Mouse (Mus musculus) heart, embryonic 13.5 days (tissue): ENCODE results near the gene Unkl. TPM values are rescaled to one million over a fixed set of nuclear protein-coding genes. Genes with fewer than 3 reads are reported as not detected.

Experiments used
- ATAC-seq: fragments of 200-750 bp; cut with Nextera tagmentation; 2 replicates; pipeline ENCODE4 v1.8.0; 2017; ENCODE audit warnings: moderate TSS enrichment; ENCODE audit not compliant: insufficient number of reproducible peaks, low FRiP score, low TSS enrichment; ENCODE audit errors: extremely low read depth
- H3K27ac ChIP-seq: fragments of 300-500 bp; sonication (generic); replicated peaks from 2 replicates; pipeline ENCODE4 v1.5.1; 2015; ENCODE audit warnings: moderate library complexity, mild to moderate bottlenecking, inconsistent platforms
- H3K27me3 ChIP-seq: fragments of 300-500 bp; sonication (generic); replicated peaks from 2 replicates; pipeline ENCODE4 v1.6.1; 2015; ENCODE audit warnings: mild to moderate bottlenecking, inconsistent platforms
- H3K36me3 ChIP-seq: fragments of 300-500 bp; sonication (generic); 2 replicates; pipeline ENCODE4 v1.6.1; 2015; ENCODE audit warnings: mild to moderate bottlenecking, inconsistent platforms
- H3K4me1 ChIP-seq: fragments of 300-500 bp; sonication (generic); 2 replicates; pipeline ENCODE4 v1.6.1; 2015; ENCODE audit warnings: inconsistent platforms
- H3K4me2 ChIP-seq: fragments of 300-500 bp; sonication (generic); 2 replicates; pipeline ENCODE4 v1.6.1; 2015; ENCODE audit warnings: inconsistent platforms, mild to moderate bottlenecking, moderate library complexity
- H3K4me3 ChIP-seq: fragments of 300-500 bp; sonication (generic); 2 replicates; pipeline ENCODE4 v1.5.1; 2015; ENCODE audit warnings: moderate library complexity, mild to moderate bottlenecking, inconsistent platforms
- H3K9ac ChIP-seq: fragments of 300-500 bp; sonication (generic); 2 replicates; pipeline ENCODE4 v1.6.1; 2015; ENCODE audit warnings: inconsistent platforms, mild to moderate bottlenecking, moderate library complexity
- H3K9me3 ChIP-seq: fragments of 300-500 bp; sonication (generic); 2 replicates; pipeline ENCODE4 v1.6.1; 2016; ENCODE audit warnings: inconsistent platforms
- WGBS: fragments of 180-500 bp; shearing (Covaris S2); methylation state at CpG from one replicate; pipeline ENCODE4 v1.1.7; 2015; ENCODE audit warnings: mixed read lengths; 5-methylcytosine and 5-hydroxymethylcytosine counted together
- polyA plus RNA-seq: library from polyadenylated mRNA; unstranded; fragments of >200 nt; fragmentation: Nextera tagmentation; extraction: Ambion mirVana; gene quantifications from 2 replicates; pipeline ENCODE4 v1.2.1, GENCODE M21; 2015

Unkl gene
- polyA plus RNA-seq, result 4.3 and 4.5 TPM in 2 replicates

DNA sequence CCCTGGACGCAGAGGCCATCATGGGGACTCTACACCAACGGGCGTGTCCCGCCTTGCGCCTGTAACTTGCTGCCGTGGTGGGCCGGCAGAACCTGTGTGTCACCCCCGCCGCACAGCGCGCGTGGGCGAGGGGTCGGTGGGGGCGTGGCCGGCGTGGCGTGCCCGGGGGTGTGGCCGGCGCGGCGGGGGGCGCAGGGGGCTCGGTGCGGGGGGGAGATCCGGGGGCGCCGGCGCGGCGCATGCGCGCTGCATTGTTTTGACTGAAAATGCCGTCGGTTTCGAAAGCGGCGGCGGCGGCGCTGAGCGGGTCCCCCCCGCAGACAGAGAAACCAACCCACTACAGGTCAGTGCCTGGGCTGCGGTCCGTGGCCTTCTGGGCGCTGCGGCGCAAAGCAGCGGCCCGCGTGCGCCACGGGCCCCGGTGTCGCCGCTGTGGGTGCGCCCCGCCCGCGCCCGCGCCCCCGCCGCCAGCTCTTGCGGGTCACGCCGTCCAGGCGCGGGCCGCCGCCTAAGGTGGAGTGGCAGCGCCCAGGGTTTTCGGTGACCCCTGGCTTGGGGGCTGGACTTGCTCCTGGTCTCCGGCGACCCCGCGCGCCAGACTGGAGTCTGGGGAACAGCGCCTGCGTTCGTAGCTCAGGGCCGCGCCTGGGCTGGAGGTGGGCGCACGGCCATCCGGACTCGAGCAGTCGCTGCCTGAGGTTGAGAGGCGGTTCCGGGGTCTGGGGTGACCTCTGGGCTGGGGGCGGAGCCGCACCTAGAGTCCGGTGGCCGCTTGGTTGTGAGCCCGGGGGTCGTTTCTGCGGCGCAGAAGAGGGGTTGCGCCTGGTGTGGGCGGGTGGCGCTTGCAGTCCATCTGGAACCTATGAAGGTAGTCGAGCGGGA lies at the start of gene Unkl:
Gene Unkl, plus strand, starts transcription at position 248 of the 882 bp plus-strand sequence.
- Histone ChIP-seq H3K4me2 (peak within 1 kb of the TSS; percentile 77), H3K4me1 (peaks cover 42% of the 10 kb centered on the region), H3K9ac (peak within 1 kb of the TSS; percentile 98), H3K27ac (peak within 1 kb of the TSS; percentile 80), H3K4me3 (peak within 1 kb of the TSS; percentile 97), H3K9me3 (no peaks in the 10 kb centered on the region), H3K27me3 (no peaks in the 10 kb centered on the region), H3K36me3 (peaks cover 29% of the 10 kb centered on the region)
- peak; percentile 57; the same call in 1 of the 2 replicates for ATAC-seq
- WGBS, result 1% methylated on average over 82 of the region's 104 CpGs

GRCm38 (mm10) chr17:25138803-25139202 lies 49.4 kb upstream of the Unkl start:
- Histone ChIP-seq H3K4me1 (peaks cover 10% of the 10 kb centered on the region), H3K9ac (no peak overlapping the region), H3K27me3 (no peaks in the 10 kb centered on the region), H3K4me3 (no peak overlapping the region), H3K27ac (no peak overlapping the region), H3K36me3 (no peaks in the 10 kb centered on the region; the same call in 1 of the 2 replicates), H3K9me3 (no peaks in the 10 kb centered on the region), H3K4me2 (no peak overlapping the region)
- ATAC-seq, result no peak
- 96% methylated on average over 1 of the region's 1 CpGs for WGBS

GRCm38 (mm10) chr17:25139960-25140359 lies 48.2 kb upstream of the Unkl start:
- peaks cover 7% of the 10 kb centered on the region; the same call in 1 of the 2 replicates for H3K36me3 ChIP-seq
- no peak for ATAC-seq
- H3K9ac ChIP-seq, result no peak overlapping the region
- H3K4me3 ChIP-seq, result no peak overlapping the region
- 0 out of 2 replicates have a peak, but pooled peaks cover 7% of the 10 kb centered on the region for H3K4me1 ChIP-seq
- no peak overlapping the region for H3K4me2 ChIP-seq
- 74% methylated on average over 4 of the region's 4 CpGs for WGBS
- no peaks in the 10 kb centered on the region for H3K9me3 ChIP-seq
- no peaks in the 10 kb centered on the region for H3K27me3 ChIP-seq
- no peak overlapping the region for H3K27ac ChIP-seq

DNA sequence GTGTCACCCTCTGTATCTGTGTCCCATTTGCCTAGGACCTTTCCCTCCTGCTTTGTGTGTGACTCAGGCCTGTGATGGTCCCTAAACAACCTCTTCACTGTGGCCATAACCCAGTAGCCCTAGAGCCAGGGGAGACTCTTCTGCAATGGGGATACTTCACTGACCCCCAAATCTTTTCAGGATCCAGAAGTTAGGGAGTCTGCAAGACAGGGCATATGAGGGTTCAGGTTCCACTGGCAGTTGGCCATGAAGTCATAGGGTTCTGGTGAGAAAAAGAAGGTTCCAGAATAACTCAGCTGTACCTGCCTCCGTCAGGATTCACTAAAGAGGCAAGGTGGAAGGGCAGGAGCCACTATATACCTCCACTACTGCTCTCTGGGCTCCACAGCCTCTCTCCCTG lies 26.0 kb upstream of the Unkl start, which contains the start of gene Ccdc154:
Gene Ccdc154, plus strand, starts transcription at position 301 of the 400 bp plus-strand sequence.
- ATAC-seq, result no peak
- WGBS, result 83% methylated on average over 1 of the region's 1 CpGs

DNA sequence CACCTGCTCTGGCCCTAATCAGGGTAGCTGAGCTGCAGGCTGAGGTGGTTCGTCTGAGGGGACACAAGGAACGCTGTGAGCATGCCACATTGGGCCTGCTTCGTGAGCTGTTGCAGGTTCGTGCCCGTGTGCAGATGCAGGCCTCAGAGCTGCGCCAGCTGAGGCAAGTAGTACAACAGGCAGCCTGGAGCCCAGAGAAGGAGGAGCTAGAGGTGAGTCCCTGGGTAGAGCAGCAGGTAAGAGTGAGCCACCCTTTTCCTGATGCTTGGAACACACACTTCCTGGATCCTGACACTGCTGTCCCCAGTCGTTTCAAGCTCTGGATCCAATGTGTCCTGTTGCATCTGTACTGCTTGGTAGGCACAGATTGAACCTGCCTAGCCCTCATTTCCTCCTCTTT lies 24.8 kb upstream of the Unkl start:
- 69% methylated on average over 7 of the region's 7 CpGs for WGBS
- H3K9ac ChIP-seq, result no peak overlapping the region

More for the DNA sequence above, 26.0 kb upstream of the Unkl start, which contains the start of gene Ccdc154:
- no peak within 1 kb of the TSS for H3K27ac ChIP-seq
- no peak within 1 kb of the TSS for H3K9ac ChIP-seq
- H3K4me1 ChIP-seq, result peaks cover 5% of the 10 kb centered on the region; the same call in 1 of the 2 replicates
- no peak within 1 kb of the TSS for H3K4me3 ChIP-seq
- H3K27me3 ChIP-seq, result no peaks in the 10 kb centered on the region; the same call in 1 of the 2 replicates
- no peaks in the 10 kb centered on the region for H3K9me3 ChIP-seq
- no peak within 1 kb of the TSS for H3K4me2 ChIP-seq
- H3K36me3 ChIP-seq, result peaks cover 41% of the 10 kb centered on the region

DNA sequence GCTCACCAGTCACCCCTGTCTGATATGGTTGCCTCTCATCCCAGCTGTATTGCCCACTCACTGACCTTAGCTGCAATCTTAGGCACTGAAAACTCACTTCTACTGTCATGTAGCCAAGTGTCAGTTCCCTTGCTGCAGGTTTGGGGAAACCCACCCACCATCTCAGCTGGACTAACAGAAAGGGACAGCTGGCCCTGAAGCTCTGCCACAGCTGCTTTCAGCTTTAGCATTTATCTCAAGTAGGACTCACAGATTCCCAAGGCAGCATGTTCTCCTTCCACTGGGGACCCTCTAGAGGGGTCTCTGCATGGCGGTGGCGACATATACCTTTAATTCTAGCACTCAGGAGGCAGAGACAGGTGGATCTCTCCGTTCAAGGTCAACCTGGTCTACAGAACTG lies 23.4 kb upstream of the Unkl start:
- Histone ChIP-seq H3K4me1 (peaks cover 5% of the 10 kb centered on the region; the same call in 1 of the 2 replicates), H3K4me2 (no peak overlapping the region), H3K27me3 (no peaks in the 10 kb centered on the region; the same call in 1 of the 2 replicates), H3K27ac (no peak overlapping the region), H3K9ac (no peak overlapping the region), H3K36me3 (peaks cover 20% of the 10 kb centered on the region), H3K4me3 (no peak overlapping the region), H3K9me3 (no peaks in the 10 kb centered on the region)
- WGBS, result 88% methylated on average over 3 of the region's 3 CpGs
- ATAC-seq, result no peak

More for the DNA sequence above, 24.8 kb upstream of the Unkl start:
- peaks cover 5% of the 10 kb centered on the region; the same call in 1 of the 2 replicates for H3K4me1 ChIP-seq
- H3K27ac ChIP-seq, result no peak overlapping the region
- H3K9me3 ChIP-seq, result no peaks in the 10 kb centered on the region
- H3K36me3 ChIP-seq, result peaks cover 30% of the 10 kb centered on the region
- no peak overlapping the region for H3K4me2 ChIP-seq
- no peak overlapping the region for H3K4me3 ChIP-seq
- no peak for ATAC-seq
- H3K27me3 ChIP-seq, result no peaks in the 10 kb centered on the region; the same call in 1 of the 2 replicates

- WGBS, result 37% methylated on average over 6 of the region's 6 CpGs
- H3K4me2 ChIP-seq, result no peak overlapping the region
- no peak overlapping the region for H3K4me3 ChIP-seq
- H3K27ac ChIP-seq, result no peak overlapping the region
- peaks cover 7% of the 10 kb centered on the region for H3K36me3 ChIP-seq
- no peaks in the 10 kb centered on the region; the same call in 1 of the 2 replicates for H3K27me3 ChIP-seq
- H3K4me1 ChIP-seq, result peaks cover 5% of the 10 kb centered on the region; the same call in 1 of the 2 replicates
- H3K9ac ChIP-seq, result no peak overlapping the region
- no peak for ATAC-seq
- no peaks in the 10 kb centered on the region for H3K9me3 ChIP-seq
These were observed 22.1 kb upstream of the Unkl start for GRCm38 (mm10) chr17:25165970-25166671.

DNA sequence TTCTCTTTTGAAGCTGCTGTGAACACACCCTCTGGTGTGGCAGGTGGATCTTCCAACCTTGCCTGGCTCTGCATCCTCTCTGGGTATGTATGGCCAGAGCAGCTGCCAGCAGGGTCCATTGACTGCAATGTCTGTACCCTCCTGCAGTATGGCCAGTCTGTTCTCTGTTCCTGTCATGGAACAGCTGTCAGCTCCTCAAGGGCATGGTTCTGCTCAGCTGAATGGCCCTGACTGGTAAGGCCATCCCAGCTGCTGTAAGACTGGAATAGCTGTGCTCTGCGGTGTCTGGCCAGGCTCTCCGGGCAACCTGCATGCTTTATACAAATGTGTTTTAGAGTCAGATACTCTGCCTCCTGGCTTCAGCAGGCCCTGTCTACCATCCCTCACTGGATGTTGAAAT lies 18.5 kb upstream of the Unkl start:
- H3K4me2 ChIP-seq, result no peak overlapping the region
- H3K27me3 ChIP-seq, result no peaks in the 10 kb centered on the region; the same call in 1 of the 2 replicates
- no peaks in the 10 kb centered on the region for H3K9me3 ChIP-seq
- no peak for ATAC-seq
- H3K4me1 ChIP-seq, result peaks cover 11% of the 10 kb centered on the region
- no peak overlapping the region for H3K4me3 ChIP-seq
- H3K9ac ChIP-seq, result no peak overlapping the region; the same call in 1 of the 2 replicates
- WGBS, result 66% methylated on average over 2 of the region's 2 CpGs
- no peaks in the 10 kb centered on the region for H3K36me3 ChIP-seq
- H3K27ac ChIP-seq, result no peak overlapping the region

GRCm38 (mm10) chr17:25172558-25172957 lies 15.6 kb upstream of the Unkl start:
- Histone ChIP-seq H3K9me3 (no peaks in the 10 kb centered on the region), H3K4me1 (peaks cover 6% of the 10 kb centered on the region), H3K27ac (no peak overlapping the region), H3K4me2 (no peak overlapping the region), H3K9ac (no peak overlapping the region), H3K36me3 (no peaks in the 10 kb centered on the region), H3K4me3 (no peak overlapping the region), H3K27me3 (peaks cover 16% of the 10 kb centered on the region)
- ATAC-seq, result no peak
- WGBS, result 83% methylated on average over 3 of the region's 3 CpGs

- no peak within 1 kb of the TSS for H3K4me3 ChIP-seq
- 66% methylated on average over 9 of the region's 9 CpGs for WGBS
- H3K4me1 ChIP-seq, result peaks cover 6% of the 10 kb centered on the region; the same call in 1 of the 2 replicates
- peaks cover 36% of the 10 kb centered on the region for H3K27me3 ChIP-seq
- no peaks in the 10 kb centered on the region for H3K36me3 ChIP-seq
- no peak for ATAC-seq
- no peak within 1 kb of the TSS for H3K9ac ChIP-seq
- no peak within 1 kb of the TSS for H3K4me2 ChIP-seq
- no peak within 1 kb of the TSS for H3K27ac ChIP-seq
- no peaks in the 10 kb centered on the region for H3K9me3 ChIP-seq
These were observed 12.8 kb upstream of the Unkl start, which contains the start of gene Gm38655 for GRCm38 (mm10) chr17:25175411-25175810. TSS of gene Gm38655 (minus strand) at chr17:25175471.

- Histone ChIP-seq H3K27me3 (peaks cover 33% of the 10 kb centered on the region), H3K36me3 (peaks cover 7% of the 10 kb centered on the region; the same call in 1 of the 2 replicates), H3K9ac (peak overlapping the region; percentile 88; the same call in 1 of the 2 replicates), H3K4me2 (peak overlapping the region; percentile 90), H3K4me1 (peaks cover 33% of the 10 kb centered on the region), H3K27ac (no peak overlapping the region), H3K9me3 (no peaks in the 10 kb centered on the region), H3K4me3 (no peak overlapping the region; the same call in 1 of the 2 replicates)
- ATAC-seq, result no peak
These were observed 5.0 kb upstream of the Unkl start for GRCm38 (mm10) chr17:25183232-25183631.
